15 mouse cellular contexts compared by ENCODE assay signal in genomic region chr5:20006616-20007015, GRCm38 (mm10).
"Had no signal": no experiment of that assay in that cellular context is flagged by ENCODE, and none has a peak within 500 bp of the region (broad histone marks: within the 10 kb centered on the region; RNA-seq: fewer than 3 reads in every experiment).

No protein-coding gene starts in this region.

- H3K9me3 ChIP-seq: midbrain, embryonic 13.5 days; midbrain, embryonic 15.5 days; neural tube, embryonic 12.5 days; stomach, embryonic 15.5 days had no signal

- H3K36me3 ChIP-seq: midbrain, embryonic 13.5 days; midbrain, embryonic 15.5 days; neural tube, embryonic 12.5 days; stomach, embryonic 15.5 days had no signal

- H3K27ac ChIP-seq: macrophage; midbrain, embryonic 13.5 days; midbrain, embryonic 15.5 days; neural tube, embryonic 12.5 days; stomach, embryonic 15.5 days; stomach, postnatal 0 days had no signal

- H3K4me1 ChIP-seq: megakaryocyte, embryonic 14.5 days; neural tube, embryonic 12.5 days; stomach, embryonic 15.5 days had no signal

- H3K27me3 ChIP-seq: megakaryocyte, embryonic 14.5 days; midbrain, embryonic 13.5 days; midbrain, embryonic 15.5 days; neural tube, embryonic 12.5 days; stomach, embryonic 15.5 days had no signal

- H3K4me2 ChIP-seq: lung, embryonic 14.5 days; midbrain, embryonic 11.5 days; midbrain, embryonic 13.5 days; midbrain, embryonic 15.5 days; neural tube, embryonic 12.5 days; stomach, embryonic 15.5 days had no signal

- DNase-seq: lung, adult 18-20 months; lung, embryonic 14.5 days; lung, postnatal 10 days; right cerebral cortex, postnatal 14 days; thymus, adult 18-20 months; thymus, postnatal 14 days; thymus, postnatal 36 days had no signal

- H3K4me3 ChIP-seq: megakaryocyte, embryonic 14.5 days; midbrain, embryonic 13.5 days; midbrain, embryonic 15.5 days; neural tube, embryonic 12.5 days; stomach, embryonic 15.5 days had no signal

- H3K9ac ChIP-seq: lung, embryonic 14.5 days; midbrain, embryonic 13.5 days; midbrain, embryonic 15.5 days; neural tube, embryonic 12.5 days; stomach, embryonic 15.5 days had no signal

- ATAC-seq: midbrain, embryonic 13.5 days; midbrain, embryonic 15.5 days had no signal
